Mouse (Mus musculus): ENCODE data around the gene Cdh1.

Gene Cdh1

DNA sequence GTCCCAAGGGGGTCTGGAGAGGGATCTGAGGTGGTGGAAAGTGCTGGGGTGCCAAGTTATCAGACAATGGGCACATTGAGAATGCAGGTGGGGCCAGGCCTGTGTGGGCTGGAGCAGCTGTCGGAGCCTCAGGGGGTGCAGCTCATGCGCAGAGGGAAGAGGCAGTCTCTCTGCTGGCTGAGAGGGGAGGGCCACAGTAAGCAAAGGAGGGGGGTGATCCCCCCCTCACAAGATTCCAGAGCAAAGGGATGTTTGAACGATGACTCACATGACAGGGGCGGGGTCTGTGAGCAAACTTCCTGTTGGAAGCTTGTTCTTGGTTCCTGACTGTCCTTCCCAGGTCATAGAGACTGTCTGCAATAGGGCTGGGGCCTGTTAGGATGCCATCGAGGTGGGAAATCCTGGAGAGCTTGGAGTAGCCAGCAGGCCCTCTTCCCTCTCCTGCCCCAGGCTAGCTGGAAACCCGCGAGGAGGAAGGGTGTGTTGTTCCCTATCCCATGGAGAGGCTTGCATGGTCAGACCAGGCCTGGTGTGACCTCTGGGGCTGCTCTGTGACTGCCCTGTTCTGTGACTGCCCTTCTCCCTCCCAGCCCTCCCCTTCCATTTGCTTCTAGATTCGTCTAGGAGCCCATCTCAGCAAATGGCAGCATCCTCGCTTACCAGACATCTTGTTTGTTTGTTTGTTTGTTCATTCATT, 16.5 kb downstream of the Cdh1 start:
- DNase-seq (ENCODE audit: extremely low read depth, insufficient read length, low spot score) = peak; percentile 90

DNA sequence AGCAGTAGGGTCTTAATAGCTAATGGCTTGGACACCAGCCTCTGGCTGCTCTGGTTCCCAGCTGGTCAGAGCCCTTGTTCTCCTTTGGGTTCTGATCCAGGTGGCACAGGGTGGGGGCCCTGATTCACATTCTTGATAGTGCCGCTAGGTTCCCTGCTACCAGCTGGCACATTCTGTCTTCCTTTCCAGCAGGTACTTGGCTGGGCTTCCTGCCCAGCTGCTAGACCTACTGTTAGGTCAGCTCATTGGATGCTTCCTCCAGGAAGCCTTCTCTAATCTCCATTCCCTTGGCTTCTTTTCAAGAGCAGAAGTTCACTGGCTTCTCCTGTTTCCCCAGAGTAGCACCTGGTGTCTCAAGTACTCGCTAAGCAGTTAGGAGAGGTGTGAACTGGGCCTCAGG, 17.3 kb downstream of the Cdh1 start:
- no peak for DNase-seq (ENCODE audit: extremely low read depth, insufficient read length, low spot score)

DNA sequence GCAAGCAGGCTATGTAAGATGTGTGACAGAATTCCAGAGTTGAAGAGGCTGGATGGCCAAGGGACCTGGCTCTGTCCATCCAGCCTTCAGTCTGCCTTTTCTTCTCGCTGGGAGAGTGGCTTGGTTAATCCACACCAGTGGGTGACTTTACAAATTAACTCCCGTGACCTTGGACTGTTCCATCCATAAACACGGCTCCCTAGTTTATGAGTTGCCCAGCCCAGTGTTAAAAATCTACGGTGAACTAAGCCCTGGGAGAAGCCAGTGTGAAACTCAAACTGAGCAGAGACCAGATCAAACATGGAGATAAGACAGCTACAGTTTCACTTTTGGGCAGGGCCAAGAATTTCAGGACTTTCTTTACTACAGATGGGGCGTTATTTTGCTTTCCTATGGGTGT, 19.9 kb downstream of the Cdh1 start:
- DNase-seq (ENCODE audit: extremely low read depth, insufficient read length, low spot score) = peak; percentile 62

DNA sequence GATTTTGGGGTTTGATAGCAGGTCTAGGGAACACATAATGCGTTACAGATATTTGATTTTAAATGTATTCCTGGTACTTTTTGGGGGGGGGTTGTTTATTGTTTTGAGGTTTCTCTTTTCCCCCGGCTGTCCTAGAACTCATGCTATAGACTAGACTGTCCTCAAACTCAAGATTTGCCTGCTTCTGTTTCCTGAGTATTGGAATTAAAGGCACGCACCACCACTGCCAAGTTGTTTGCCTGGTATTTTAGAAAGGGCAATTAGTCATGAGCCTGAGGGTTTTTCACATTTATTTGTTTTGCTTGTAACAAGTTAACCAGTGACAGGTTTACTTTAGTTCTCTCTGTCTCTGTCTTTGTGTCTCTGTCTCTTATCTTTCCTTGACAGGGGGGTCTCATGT, 20.3 kb downstream of the Cdh1 start:
- DNase-seq (ENCODE audit: extremely low read depth, insufficient read length, low spot score) = peak; percentile 64

DNA sequence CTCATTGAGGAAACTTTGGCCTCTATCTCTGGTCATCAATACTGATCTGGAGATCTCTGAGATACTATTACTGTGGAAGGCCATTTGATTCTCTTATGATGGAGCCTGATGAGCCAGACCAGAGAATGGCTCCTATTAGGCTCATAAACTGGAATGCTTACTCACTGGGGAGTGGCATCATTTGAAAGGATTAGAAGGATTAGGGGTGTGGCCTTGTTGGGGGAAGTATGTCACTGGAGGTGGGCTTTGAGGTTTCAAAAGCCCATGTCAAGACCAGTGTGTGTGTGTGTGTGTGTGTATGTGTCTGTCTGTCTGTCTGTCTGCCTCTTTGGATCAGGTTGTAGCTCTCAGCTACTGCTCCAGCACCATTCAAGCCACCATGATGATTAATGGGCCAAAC, 20.8 kb downstream of the Cdh1 start:
- DNase-seq (ENCODE audit: extremely low read depth, insufficient read length, low spot score) = no peak

DNA sequence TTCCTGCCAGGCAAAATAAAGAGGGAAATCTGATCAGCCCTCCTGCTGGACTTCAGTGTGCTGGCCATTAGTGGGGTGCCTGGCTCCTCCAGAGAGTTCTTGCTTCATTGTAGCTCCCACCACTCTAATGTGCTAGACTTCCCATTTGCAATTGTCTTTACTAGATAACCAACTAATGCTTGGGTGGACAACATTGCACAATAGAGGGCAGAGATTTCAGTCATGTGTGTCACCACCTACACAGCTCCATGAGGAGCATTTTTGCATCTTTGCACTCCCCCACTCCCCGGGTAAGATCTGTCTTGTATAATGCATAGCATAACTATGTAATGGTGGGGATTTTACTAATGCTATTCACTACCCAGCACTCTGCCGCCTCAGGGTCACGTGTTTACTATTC, 21.6 kb downstream of the Cdh1 start:
- no peak for DNase-seq (ENCODE audit: extremely low read depth, insufficient read length, low spot score)

DNA sequence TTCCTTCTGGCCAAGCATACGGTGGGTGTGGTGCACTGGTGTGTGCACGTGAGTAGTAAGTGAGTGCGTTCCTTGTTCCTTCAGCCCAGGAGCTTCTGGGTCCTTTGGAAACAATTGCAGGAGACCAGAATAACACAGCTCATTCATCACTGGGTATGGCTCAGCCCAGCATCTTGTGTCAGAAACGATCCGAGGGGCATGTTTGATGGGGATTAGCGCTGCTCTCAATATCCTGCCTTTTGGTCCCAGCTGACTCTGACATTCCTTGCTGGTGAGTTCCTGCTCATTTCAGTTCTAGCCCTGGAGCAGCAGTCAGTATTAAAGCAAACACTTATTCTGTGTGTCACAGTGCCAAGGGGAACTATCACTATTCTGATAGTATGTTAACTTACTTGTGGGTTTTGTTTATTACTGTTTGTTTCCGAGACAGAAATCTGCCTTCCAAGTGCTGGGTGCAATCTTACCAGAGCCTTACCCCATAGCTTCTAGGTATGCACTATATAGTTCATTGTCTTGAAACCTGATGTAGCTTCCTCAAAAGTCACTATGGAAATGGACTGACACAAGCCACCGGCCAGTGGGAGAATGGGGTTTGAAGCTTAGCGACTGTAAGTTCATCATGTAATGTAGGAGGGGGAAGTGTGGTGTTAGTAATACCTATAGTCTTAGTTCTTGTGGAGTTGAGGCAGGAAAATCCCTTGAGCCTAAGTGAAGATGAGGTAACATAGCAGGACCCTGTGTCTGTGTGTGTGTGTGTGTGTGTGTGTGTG, 23.1 kb downstream of the Cdh1 start:
- DNase-seq (ENCODE audit: extremely low read depth, insufficient read length, low spot score) = no peak

DNA sequence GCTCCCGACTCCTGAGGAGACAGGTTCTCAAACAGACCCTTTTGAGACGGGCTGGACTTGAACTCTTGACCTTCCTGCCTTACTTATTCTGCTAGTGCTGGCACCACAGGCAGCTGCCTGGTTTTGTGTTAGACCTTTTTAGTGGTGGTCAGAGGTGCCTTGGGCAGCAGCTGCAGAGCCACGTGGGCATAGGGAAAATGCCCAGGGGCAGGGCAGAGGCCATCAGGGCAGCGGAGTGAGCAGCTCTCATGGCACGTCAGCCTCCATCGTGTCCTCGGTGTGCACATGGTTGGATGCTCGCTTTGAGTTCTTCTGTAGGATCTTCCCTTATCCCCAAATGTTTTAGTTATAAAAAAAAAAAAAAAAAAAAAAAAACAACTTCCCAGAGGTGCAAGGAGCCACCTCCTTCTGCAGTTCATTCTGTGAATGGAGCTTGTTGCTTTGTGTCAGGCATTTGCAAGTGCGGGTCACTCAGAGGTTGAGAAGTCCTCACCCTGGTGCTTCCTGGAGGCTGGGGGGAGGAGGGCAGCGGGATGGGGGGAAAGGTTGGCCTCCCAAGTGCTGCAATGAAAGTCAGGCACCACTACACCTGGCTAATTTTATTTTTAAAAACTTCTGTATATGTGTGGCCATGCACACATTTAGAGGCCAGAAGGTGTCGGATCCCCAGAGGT, 25.3 kb downstream of the Cdh1 start:
- DNase-seq (ENCODE audit: extremely low read depth, insufficient read length, low spot score) = no peak

DNA sequence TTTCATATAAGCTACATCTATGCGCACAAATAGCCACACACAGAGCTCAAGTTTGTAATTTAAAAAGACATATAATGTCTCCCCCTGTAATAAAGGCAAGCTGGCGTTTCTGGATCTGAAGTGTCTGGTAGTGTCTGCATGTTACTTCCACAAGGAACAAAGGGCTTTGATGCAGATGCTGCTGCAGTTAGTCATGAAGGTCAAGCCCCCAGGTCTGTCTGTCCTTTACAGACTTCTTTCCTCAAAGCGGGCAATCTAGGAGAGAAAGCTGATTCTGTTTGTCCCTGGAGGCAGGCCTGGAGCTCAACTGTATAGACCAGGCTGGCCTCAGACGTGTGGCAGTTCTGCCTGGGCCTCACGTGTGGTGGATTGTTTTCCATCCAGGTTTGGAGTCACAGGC, 26.3 kb downstream of the Cdh1 start:
- DNase-seq (ENCODE audit: extremely low read depth, insufficient read length, low spot score) = no peak

DNA sequence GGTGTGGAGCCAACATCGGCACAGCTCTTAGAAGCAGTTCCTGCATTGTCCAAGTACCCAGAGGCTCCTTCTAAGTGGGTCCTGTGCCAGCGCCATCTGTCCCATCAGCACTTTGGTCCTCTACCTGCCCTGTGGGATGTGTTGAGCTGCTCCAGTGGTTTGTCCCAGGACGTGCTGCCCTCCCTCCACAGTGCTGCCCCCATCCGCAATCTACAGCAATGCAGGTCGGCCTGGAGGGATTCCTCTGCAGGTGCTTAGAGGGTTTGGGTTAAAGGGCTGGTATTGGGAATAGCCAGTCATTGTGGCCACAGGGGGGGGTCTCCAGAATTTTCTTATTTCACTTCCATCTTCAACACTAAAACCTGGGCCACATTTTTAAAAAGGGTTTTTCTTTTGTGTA, 28.8 kb downstream of the Cdh1 start:
- no peak for DNase-seq (ENCODE audit: extremely low read depth, insufficient read length, low spot score)

DNA sequence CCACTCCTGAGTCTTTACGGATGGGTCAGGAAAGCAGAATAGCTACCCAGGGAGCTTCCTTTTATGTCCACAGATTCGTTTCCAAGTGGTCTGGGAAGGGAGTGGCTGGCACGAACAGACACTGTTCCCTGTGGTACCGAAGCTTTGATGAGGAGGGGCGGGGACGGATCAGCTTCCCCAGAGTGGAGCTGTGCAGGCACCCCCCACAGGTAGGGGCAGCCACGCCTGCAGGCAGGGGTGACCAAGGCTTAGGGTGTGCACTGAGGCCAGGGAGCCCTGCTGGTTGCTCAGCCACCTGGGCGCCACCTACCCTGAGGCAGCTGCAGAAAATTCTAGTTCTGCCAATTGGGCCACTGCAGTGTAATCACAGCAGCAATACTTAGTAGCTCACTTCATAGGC, 29.5 kb downstream of the Cdh1 start:
- DNase-seq (ENCODE audit: extremely low read depth, insufficient read length, low spot score) = no peak

DNA sequence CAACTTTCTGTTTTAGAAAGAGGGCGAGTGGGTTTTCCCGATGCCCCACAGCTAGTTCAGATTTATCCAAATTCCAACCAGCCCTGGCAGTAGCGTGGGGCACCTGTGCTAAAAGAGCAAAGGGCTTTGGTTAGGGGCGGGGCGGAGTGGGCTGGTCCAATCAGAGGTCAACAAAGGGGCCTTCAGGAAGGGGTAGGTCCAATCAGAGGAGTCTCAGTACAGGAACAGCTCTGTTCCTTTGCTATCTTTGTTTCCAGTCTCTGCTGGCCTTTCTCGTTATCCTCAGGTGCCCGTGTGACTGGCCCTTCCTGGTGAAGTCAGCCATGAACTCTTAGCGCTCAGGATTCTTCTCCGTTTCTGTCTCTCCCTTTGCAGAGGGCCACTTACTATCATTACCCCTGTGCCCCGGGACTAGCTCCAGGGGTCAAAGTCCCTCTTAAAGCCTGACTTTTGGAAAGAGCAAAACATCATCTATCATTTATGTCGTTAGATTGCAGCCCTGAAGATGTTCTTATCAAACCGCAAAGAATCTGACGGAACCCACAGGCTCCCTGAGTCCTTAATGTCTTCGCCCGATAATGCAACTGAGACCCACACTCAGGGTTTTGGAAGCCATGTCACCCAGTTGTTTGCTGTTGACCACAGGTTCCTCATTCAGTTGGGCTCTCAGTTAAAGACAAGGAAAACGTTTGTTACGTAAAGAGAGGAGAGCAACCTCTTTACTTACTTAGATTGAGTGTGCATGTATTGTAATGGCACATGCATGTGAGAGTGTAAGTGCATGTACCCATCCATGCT, 30.4 kb downstream of the Cdh1 start:
- DNase-seq (ENCODE audit: extremely low read depth, insufficient read length, low spot score) = no peak

DNA sequence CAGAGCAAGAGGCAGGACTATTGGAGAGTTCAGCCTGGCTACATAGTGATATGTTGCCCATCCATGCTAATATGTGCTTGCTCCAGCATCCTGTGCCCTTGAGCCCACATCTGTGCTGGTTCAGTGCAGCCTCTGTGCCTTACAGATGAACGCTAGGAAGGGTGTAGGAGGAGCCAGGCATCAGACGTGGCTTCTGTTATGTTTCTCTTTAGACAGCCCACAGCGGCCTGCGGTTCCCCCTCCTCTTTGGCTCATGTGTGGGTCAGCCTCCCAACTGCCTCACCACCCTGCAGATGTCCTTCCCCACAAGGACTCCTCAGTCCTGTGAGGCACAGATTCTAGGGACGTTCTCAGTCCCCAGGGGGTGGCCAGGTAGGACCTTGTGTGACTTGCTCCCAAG, 32.1 kb downstream of the Cdh1 start:
- no peak for DNase-seq (ENCODE audit: extremely low read depth, insufficient read length, low spot score)

DNA sequence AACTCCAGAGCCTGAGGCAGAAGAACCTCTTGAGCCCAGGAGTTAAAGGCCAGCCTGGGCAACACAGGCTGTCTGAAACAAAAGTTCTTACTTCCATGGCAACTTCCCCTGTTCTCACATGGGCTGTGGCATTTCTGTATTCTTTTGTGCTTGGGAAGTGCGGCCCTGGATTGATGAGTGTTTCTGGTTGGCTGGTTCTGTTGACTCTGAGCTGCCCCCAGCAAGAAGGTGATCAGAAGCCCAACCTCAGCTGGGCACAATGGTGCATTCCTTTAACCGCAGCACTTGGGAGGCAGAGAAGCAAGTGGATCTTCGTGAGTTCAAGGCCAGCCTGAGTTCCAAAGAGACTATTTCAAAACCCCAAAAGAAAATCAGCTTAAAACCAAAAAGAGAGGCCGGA, 34.3 kb downstream of the Cdh1 start:
- no peak for DNase-seq (ENCODE audit: extremely low read depth, insufficient read length, low spot score)

DNA sequence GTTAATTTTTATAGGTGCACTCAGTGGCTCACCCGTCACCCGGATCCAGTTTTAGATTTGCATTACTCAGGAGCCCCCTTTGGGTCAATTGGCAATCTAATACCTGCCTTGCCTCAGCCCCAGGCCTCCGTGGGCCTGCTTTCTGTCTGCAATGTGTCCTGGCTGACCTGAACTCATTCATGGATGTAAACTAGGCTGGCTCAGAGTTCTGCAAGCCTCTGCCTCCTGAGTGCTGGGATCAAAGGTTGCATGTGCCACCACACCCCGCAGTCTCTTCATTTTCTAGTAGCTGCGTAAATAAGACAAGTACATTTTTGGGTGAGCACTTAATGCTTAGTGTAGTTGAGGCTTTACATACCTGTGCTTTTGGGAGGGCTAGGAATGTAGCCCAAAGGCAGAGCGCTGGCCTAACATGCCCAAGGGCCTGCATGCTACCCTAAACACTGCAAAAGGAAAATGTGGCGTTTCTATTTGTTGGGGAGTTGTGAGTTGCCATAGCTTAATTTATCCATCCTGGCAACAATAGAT, 35.7 kb downstream of the Cdh1 start:
- no peak for DNase-seq (ENCODE audit: extremely low read depth, insufficient read length, low spot score)

DNA sequence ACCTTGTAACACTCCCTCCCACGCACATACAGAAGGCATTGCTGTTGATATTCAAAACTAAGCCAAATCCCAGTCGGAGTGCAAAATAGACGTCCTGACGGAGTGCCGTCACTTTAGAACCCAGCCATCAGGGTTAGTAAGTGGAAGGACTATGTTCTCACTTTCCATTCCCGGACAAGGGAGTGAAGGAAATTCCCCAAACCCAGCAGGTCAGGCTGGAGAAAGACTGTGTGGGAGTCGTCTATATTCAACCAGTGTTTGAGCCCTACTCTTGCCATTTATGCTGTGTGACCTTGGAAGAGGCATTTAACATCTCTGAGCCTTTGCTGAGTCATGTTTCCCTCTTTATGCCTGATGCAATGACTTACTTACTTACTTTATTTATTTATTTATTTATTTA, 37.1 kb downstream of the Cdh1 start:
- no peak for DNase-seq (ENCODE audit: extremely low read depth, insufficient read length, low spot score)

DNA sequence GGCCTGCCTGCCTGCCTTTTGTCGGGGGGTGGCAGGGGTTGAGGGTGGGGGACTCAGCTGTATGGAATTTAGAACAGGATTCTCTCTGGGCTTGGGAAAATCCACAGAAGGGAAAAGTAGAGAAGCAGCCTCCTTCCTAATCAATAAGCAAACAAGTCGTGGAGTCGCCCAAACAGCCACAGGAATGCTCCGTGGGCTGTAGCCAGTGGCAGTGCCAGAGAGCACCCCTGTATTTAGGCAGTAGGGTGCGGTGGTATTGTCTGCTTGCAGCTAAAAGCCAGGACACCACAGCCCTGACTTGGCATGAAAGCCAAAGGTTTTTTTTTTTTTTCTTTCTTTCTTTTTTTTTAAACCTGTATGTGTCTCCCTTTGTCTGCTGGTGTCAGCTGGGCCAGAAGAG, 37.8 kb downstream of the Cdh1 start:
- peak; percentile 49 for DNase-seq (ENCODE audit: extremely low read depth, insufficient read length, low spot score)

DNA sequence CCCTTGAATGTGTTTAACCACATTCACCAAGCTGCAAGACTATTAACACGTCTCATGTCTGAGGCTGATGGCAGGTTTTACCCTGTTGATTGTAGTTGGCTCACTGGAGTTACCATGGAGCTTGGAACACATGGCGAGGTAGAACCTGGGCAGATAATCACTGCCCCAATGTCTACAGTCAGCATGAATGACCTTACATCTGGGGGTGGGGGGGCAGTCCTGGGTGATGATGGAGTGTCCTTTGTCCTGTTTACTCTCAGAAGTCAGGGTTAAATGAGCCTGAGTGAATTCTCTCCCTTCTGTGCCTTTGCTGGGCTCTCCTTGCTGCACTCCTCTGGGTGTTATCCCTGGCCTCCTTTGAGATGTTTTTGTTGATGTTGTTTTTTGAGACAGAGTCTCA, 39.0 kb downstream of the Cdh1 start:
- no peak for DNase-seq (ENCODE audit: extremely low read depth, insufficient read length, low spot score)

DNA sequence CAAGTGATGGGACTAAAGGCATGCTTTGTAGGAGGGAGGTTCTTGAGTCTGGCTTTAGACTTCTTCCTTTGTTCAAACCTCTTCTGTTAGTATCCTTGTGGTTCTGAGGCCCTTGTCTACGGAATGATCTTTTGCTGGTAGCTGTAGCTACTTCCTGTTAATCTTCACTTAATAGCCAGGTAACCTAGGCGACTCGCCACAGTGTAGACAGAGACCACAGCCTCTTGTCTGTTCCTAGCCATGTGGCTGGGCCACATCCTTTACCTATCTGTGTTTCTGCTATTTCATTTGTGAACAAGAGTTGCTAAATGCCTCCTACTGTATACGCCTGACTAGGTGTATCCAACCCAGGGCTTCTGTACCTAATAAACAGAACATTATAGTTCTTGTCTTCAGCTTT, 39.9 kb downstream of the Cdh1 start:
- DNase-seq (ENCODE audit: extremely low read depth, insufficient read length, low spot score) = no peak

DNA sequence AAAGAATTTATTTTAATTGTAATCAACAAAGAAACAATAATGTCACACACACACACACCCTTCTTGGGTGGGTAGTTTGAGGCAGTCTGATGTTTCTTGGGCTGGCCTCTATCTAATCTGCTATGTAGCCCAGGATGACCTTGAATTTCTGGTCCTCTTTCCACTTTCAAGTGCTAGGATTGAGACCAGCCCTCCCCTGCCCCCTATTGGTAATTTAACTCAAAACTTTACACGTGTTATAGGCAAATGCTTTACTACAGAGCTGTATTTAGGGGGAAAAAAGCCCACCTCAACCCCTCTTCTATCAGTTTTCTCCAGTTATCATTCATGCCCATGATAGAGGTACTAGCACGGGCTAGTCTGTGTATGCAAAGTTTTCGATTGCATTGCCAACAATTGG, 41.8 kb downstream of the Cdh1 start:
- DNase-seq (ENCODE audit: extremely low read depth, insufficient read length, low spot score) = no peak

DNA sequence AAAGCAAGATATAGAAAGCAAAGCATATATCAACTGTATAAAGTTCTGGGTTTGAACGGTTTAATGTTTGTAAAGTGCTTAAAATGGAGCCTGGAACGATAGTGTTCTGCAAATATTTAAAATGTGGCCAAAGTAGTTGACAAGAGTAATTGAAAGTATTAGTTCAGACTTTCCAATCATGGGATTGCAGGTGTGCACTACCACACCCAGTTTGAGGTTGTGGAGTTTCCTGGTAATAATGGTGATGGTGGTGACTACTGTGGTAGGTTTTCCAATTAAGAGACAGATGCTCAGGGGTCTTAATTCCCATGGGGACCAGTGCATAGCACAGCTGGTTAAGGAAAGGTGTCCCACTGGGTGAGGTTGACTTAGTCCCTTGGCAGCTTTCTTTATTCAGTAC, 43.0 kb downstream of the Cdh1 start:
- no peak for DNase-seq (ENCODE audit: extremely low read depth, insufficient read length, low spot score)

All from 3134 (cell line).